Comparison of ENCODE assay signal across 19 mouse cellular contexts in the genomic region with DNA sequence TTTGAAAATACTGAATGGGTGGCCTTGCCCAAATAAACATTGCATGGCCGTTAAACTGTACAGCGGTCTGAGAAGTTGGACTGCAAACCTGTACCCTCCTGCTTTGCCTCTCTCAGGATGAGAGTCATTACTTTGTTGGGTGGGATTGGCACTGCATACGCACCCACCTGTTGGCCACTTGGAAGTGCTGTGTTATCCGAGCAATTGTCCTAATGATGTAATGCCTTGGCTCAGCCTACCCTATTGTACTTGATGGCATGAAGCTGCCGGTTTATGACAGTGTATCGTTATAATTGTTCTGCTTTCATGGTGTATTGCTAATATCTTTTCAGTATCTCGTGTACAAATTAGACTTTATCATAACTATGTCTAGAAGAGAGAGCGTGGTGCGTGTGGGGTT.
"Had no signal": no experiment of that assay in that cellular context is flagged by ENCODE, and none has a peak within 500 bp of the region (broad histone marks: within the 10 kb centered on the region; RNA-seq: fewer than 3 reads in every experiment).

No protein-coding gene starts in this region.

- H3K4me1 ChIP-seq: intestine, embryonic 15.5 days; kidney, embryonic 15.5 days; midbrain, embryonic 10.5 days; midbrain, embryonic 13.5 days; neural tube, embryonic 13.5 days had no signal

- H3K27ac ChIP-seq: intestine, embryonic 15.5 days; kidney, embryonic 15.5 days; limb, embryonic 13.5 days; liver, embryonic 12.5 days; liver, embryonic 15.5 days; midbrain, embryonic 10.5 days; midbrain, embryonic 13.5 days; neural tube, embryonic 13.5 days had no signal

- H3K4me3 ChIP-seq: intestine, embryonic 15.5 days; kidney, embryonic 15.5 days; limb, embryonic 13.5 days; liver, embryonic 12.5 days; liver, embryonic 15.5 days; midbrain, embryonic 10.5 days; midbrain, embryonic 13.5 days; myocyte; neural tube, embryonic 13.5 days had no signal

- DNase-seq: kidney, adult 11 months; kidney, adult 8-10 months; kidney, postnatal 10 days; kidney, postnatal 4 days; left cerebral cortex, postnatal 4 days; liver; retina, postnatal 1 day; right cerebral cortex, postnatal 25 days; thymus, adult 18-20 months; thymus, postnatal 36 days had no signal

- H3K27me3 ChIP-seq: intestine, embryonic 15.5 days; kidney, embryonic 15.5 days; limb, embryonic 13.5 days; liver, embryonic 12.5 days; liver, embryonic 15.5 days; midbrain, embryonic 13.5 days; neural tube, embryonic 13.5 days had no signal

- H3K9me3 ChIP-seq: intestine, embryonic 15.5 days; kidney, embryonic 15.5 days; limb, embryonic 13.5 days; liver, embryonic 12.5 days; liver, embryonic 15.5 days; midbrain, embryonic 10.5 days; midbrain, embryonic 13.5 days; neural tube, embryonic 13.5 days had no signal

- H3K36me3 ChIP-seq: intestine, embryonic 15.5 days; kidney, embryonic 15.5 days; limb, embryonic 13.5 days; liver, embryonic 12.5 days; liver, embryonic 15.5 days; midbrain, embryonic 10.5 days; midbrain, embryonic 13.5 days; neural tube, embryonic 13.5 days had no signal
